Mouse (Mus musculus) liver, embryonic 16.5 days (tissue): ENCODE data around the gene Gyg. TPM values are rescaled to one million over a fixed set of nuclear protein-coding genes. Genes with fewer than 3 reads are reported as not detected.
"Not testable (repeated sequence)": the region's sequence is repeated elsewhere in the genome, so short reads cannot be mapped to it uniquely, and the experiment has no call there.

Experiments used
- ATAC-seq: fragments of 200-750 bp; cut with Nextera tagmentation; 2 replicates; pipeline ENCODE4 v1.8.0; 2017; ENCODE audit warnings: low read depth, mild to moderate bottlenecking, moderate number of reproducible peaks, moderate library complexity
- H3K27ac ChIP-seq: fragments of 300-500 bp; sonication (generic); 2 replicates; pipeline ENCODE4 v1.5.1; 2014; ENCODE audit warnings: mild to moderate bottlenecking, low read length
- H3K27me3 ChIP-seq: fragments of 300-500 bp; sonication (generic); 2 replicates; pipeline ENCODE4 v1.6.1; 2014; ENCODE audit warnings: low read depth, low read length, mixed read lengths; ENCODE audit not compliant: control insufficient read depth, insufficient read depth
- H3K36me3 ChIP-seq: fragments of 300-500 bp; sonication (generic); 2 replicates; pipeline ENCODE4 v1.6.1; 2014; ENCODE audit warnings: mild to moderate bottlenecking; ENCODE audit not compliant: control insufficient read depth, insufficient read depth
- H3K4me1 ChIP-seq: fragments of 300-500 bp; sonication (generic); 2 replicates; pipeline ENCODE4 v1.6.1; 2014; ENCODE audit warnings: low read depth, low read length, mixed read lengths; ENCODE audit not compliant: control insufficient read depth
- H3K4me2 ChIP-seq: fragments of 300-500 bp; sonication (generic); 2 replicates; pipeline ENCODE4 v1.6.1; 2014; ENCODE audit warnings: low read depth, low read length, mixed read lengths
- H3K4me3 ChIP-seq: fragments of 300-500 bp; sonication (generic); 2 replicates; pipeline ENCODE4 v1.5.1; 2014; ENCODE audit warnings: low read depth, mild to moderate bottlenecking, low read length
- H3K9ac ChIP-seq: fragments of 300-500 bp; sonication (generic); 2 replicates; pipeline ENCODE4 v1.6.1; 2014; ENCODE audit warnings: low read depth, low read length
- H3K9me3 ChIP-seq: fragments of 300-500 bp; sonication (generic); replicated peaks from 2 replicates; pipeline ENCODE4 v1.6.1; 2016; ENCODE audit warnings: low read length; ENCODE audit not compliant: control insufficient read depth
- WGBS: fragments of 180-500 bp; shearing (Covaris S2); extraction: QIAGEN DNeasy Blood & Tissue Kit; methylation state at CpG from one replicate; pipeline ENCODE4 v1.1.7; 2014; ENCODE audit not compliant: insufficient replicate concordance; 5-methylcytosine and 5-hydroxymethylcytosine counted together
- polyA plus RNA-seq: library from polyadenylated mRNA; unstranded; fragments of >200 nt; fragmentation: Nextera tagmentation; extraction: Ambion mirVana; gene quantifications from 2 replicates; pipeline ENCODE4 v1.2.1, GENCODE M21; 2015

The Gyg gene
- polyA plus RNA-seq, 1 experiment from 2014 or later = 18.2 TPM

- H3K4me1 ChIP-seq, ATAC-seq, H3K9me3 ChIP-seq, H3K27me3 ChIP-seq, H3K27ac ChIP-seq, H3K4me2 ChIP-seq, H3K4me3 ChIP-seq, H3K36me3 ChIP-seq, H3K9ac ChIP-seq: not testable (repeated sequence)
- 68% methylated on average over 5 of the region's 5 CpGs for whole genome bisulfite sequencing
Measured at GRCm38 (mm10) chr3:20121582-20121981, 33.5 kb downstream of the Gyg start.

- no peak for ATAC-seq
Measured at GRCm38 (mm10) chr3:20119686-20120244, 35.4 kb downstream of the Gyg start.

GRCm38 (mm10) chr3:20119044-20119591 is 36.0 kb downstream of the Gyg start:
- H3K36me3 ChIP-seq = no peaks in the 10 kb centered on the region; the same call in 1 of the 2 replicates
- no peak overlapping the region for H3K27ac ChIP-seq
- H3K4me3 ChIP-seq = no peak overlapping the region
- no peak for ATAC-seq
- H3K4me1 ChIP-seq = no peaks in the 10 kb centered on the region
- no peaks in the 10 kb centered on the region for H3K27me3 ChIP-seq
- no peak overlapping the region for H3K9ac ChIP-seq
- no peaks in the 10 kb centered on the region for H3K9me3 ChIP-seq
- WGBS = 83% methylated on average over 19 of the region's 19 CpGs
- no peak overlapping the region for H3K4me2 ChIP-seq

More at GRCm38 (mm10) chr3:20119686-20120244, 35.4 kb downstream of the Gyg start:
- H3K27me3 ChIP-seq = no peaks in the 10 kb centered on the region
- no peaks in the 10 kb centered on the region; the same call in 1 of the 2 replicates for H3K36me3 ChIP-seq
- no peak overlapping the region for H3K4me2 ChIP-seq
- H3K9me3 ChIP-seq = no peaks in the 10 kb centered on the region
- H3K9ac ChIP-seq = no peak overlapping the region
- 62% methylated on average over 4 of the region's 4 CpGs for WGBS
- H3K27ac ChIP-seq = no peak overlapping the region
- H3K4me1 ChIP-seq = no peaks in the 10 kb centered on the region
- no peak overlapping the region for H3K4me3 ChIP-seq

GRCm38 (mm10) chr3:20111913-20112312 is 43.2 kb downstream of the Gyg start:
- Histone ChIP-seq H3K9me3 (no peaks in the 10 kb centered on the region), H3K9ac (no peak overlapping the region), H3K27ac (no peak overlapping the region), H3K4me1 (no peaks in the 10 kb centered on the region), H3K4me2 (no peak overlapping the region), H3K27me3 (no peaks in the 10 kb centered on the region), H3K36me3 (peaks cover 7% of the 10 kb centered on the region), H3K4me3 (no peak overlapping the region)
- WGBS = 67% methylated on average over 2 of the region's 2 CpGs
- no peak for ATAC-seq

GRCm38 (mm10) chr3:20108881-20109280 is 46.2 kb downstream of the Gyg start:
- Histone ChIP-seq H3K4me2 (no peak overlapping the region), H3K27ac (no peak overlapping the region), H3K27me3 (no peaks in the 10 kb centered on the region), H3K4me1 (no peaks in the 10 kb centered on the region), H3K9ac (no peak overlapping the region), H3K4me3 (no peak overlapping the region), H3K36me3 (peaks cover 7% of the 10 kb centered on the region), H3K9me3 (no peaks in the 10 kb centered on the region)
- ATAC-seq = no peak
- WGBS = 82% methylated on average over 5 of the region's 5 CpGs

- ATAC-seq = no peak
- no peaks in the 10 kb centered on the region for H3K9me3 ChIP-seq
- H3K36me3 ChIP-seq = no peaks in the 10 kb centered on the region; the same call in 1 of the 2 replicates
- no peak overlapping the region for H3K9ac ChIP-seq
- no peaks in the 10 kb centered on the region for H3K4me1 ChIP-seq
- H3K4me2 ChIP-seq = no peak overlapping the region
- H3K27me3 ChIP-seq = no peaks in the 10 kb centered on the region
- H3K4me3 ChIP-seq = no peak overlapping the region
- H3K27ac ChIP-seq = no peak overlapping the region
- WGBS = 68% methylated on average over 2 of the region's 2 CpGs
Measured at GRCm38 (mm10) chr3:20104776-20105175, 50.3 kb downstream of the Gyg start.

- H3K27ac ChIP-seq = no peak overlapping the region
- no peaks in the 10 kb centered on the region for H3K9me3 ChIP-seq
- no peak overlapping the region for H3K9ac ChIP-seq
- no peaks in the 10 kb centered on the region for H3K27me3 ChIP-seq
- H3K4me1 ChIP-seq = no peaks in the 10 kb centered on the region
- no peaks in the 10 kb centered on the region for H3K36me3 ChIP-seq
- H3K4me2 ChIP-seq = no peak overlapping the region
- no peak for ATAC-seq
- H3K4me3 ChIP-seq = no peak overlapping the region
- 48% methylated on average over 8 of the region's 8 CpGs for WGBS
Measured at GRCm38 (mm10) chr3:20104318-20104717, 50.8 kb downstream of the Gyg start.

GRCm38 (mm10) chr3:20103830-20104229 is 51.3 kb downstream of the Gyg start:
- no peak overlapping the region for H3K9ac ChIP-seq
- no peak overlapping the region for H3K27ac ChIP-seq
- no peaks in the 10 kb centered on the region for H3K27me3 ChIP-seq
- WGBS = 54% methylated on average over 3 of the region's 3 CpGs
- H3K4me2 ChIP-seq = no peak overlapping the region
- H3K4me1 ChIP-seq = no peaks in the 10 kb centered on the region
- H3K4me3 ChIP-seq = no peak overlapping the region
- ATAC-seq = no peak
- H3K36me3 ChIP-seq = no peaks in the 10 kb centered on the region
- no peaks in the 10 kb centered on the region for H3K9me3 ChIP-seq

GRCm38 (mm10) chr3:20082161-20082560 is 73.0 kb downstream of the Gyg start:
- no peaks in the 10 kb centered on the region for H3K4me1 ChIP-seq
- H3K36me3 ChIP-seq = no peaks in the 10 kb centered on the region; the same call in 1 of the 2 replicates
- no peak for ATAC-seq
- H3K27ac ChIP-seq = no peak overlapping the region
- H3K9me3 ChIP-seq = no peaks in the 10 kb centered on the region
- WGBS = 69% methylated on average over 3 of the region's 3 CpGs
- H3K4me3 ChIP-seq = no peak overlapping the region
- no peak overlapping the region for H3K9ac ChIP-seq
- H3K4me2 ChIP-seq = no peak overlapping the region
- no peaks in the 10 kb centered on the region for H3K27me3 ChIP-seq
